Mouse (Mus musculus) testis, adult 2 months (tissue): ENCODE results near the gene Rxfp2.

ENCODE experiments used
- CTCF ChIP-seq: fragments of 200-500 bp; IDR thresholded peaks from 2 replicates; pipeline ENCODE4 v1.5.1; 2012; ENCODE audit warnings: low read depth, mild to moderate bottlenecking, inconsistent platforms, low read length, moderate library complexity; ENCODE audit not compliant: control insufficient read depth, insufficient read depth, insufficient replicate concordance
- POLR2A ChIP-seq: fragments of 200-500 bp; IDR thresholded peaks from 2 replicates; pipeline ENCODE4 v1.6.1; 2012; ENCODE audit warnings: low read depth, mild to moderate bottlenecking, inconsistent platforms, low read length, moderate library complexity; ENCODE audit not compliant: control insufficient read depth

- TF ChIP-seq CTCF (no peak), POLR2A (peak; percentile 46; the same call in 1 of the 2 replicates)
Measured at GRCm38 (mm10) chr5:150079866-150080797, 61.7 kb downstream of the Rxfp2 start.
